Mouse (Mus musculus) ovary, adult 2 months (tissue): Measurements from ENCODE around the gene Acsm2. TPM values are rescaled to one million over a fixed set of nuclear protein-coding genes. Genes with fewer than 3 reads are reported as not detected.

ENCODE experiments used
- polyA plus RNA-seq: library from polyadenylated mRNA; depleted of rRNA; stranded (reverse); fragments of >200 nt; gene quantifications from 2 replicates; pipeline ENCODE4 v1.2.3, GENCODE M21; 2012; rRNA removed

Acsm2 gene
- polyA plus RNA-seq = not detected in 2 replicates

GRCm38 (mm10) chr7:119554040-119554439, at the start of gene Acsm2:
Gene Acsm2, plus strand, starts transcription at chr7:119554340.

GRCm38 (mm10) chr7:119519163-119519562, 35.0 kb upstream of the Acsm2 start, which contains the start of gene Acsm5:
Gene Acsm5, plus strand, starts transcription at chr7:119519463.

GRCm38 (mm10) chr7:119523389-119523788, 30.8 kb upstream of the Acsm2 start, which contains the start of gene Pdilt:
Gene Pdilt, minus strand, starts transcription at chr7:119523489.

GRCm38 (mm10) chr7:119606664-119607076, 52.5 kb downstream of the Acsm2 start, which contains the start of gene Acsm1:
Gene Acsm1, plus strand, starts transcription at chr7:119607026.

Other genes starting within 250 kb of the Acsm2 start
- not detected in 2 replicates for gene Gp2, start 95.1 kb upstream of the Acsm2 start, polyA plus RNA-seq
- 0.35 and 0.46 TPM in 2 replicates for gene Umod, start 75.1 kb upstream of the Acsm2 start, polyA plus RNA-seq
- 0.29 and 0.68 TPM in 2 replicates for gene Acsm5, start 34.9 kb upstream of the Acsm2 start, polyA plus RNA-seq
- not detected in 2 replicates for gene Pdilt, start 30.9 kb upstream of the Acsm2 start, polyA plus RNA-seq
- gene Acsm1, start 52.7 kb downstream of the Acsm2 start, polyA plus RNA-seq = 0.17 TPM in 1 of 2 replicates, not detected in the other
- gene Acsm4, start 135.7 kb downstream of the Acsm2 start, polyA plus RNA-seq = not detected in 2 replicates
- gene Thumpd1, start 166.5 kb downstream of the Acsm2 start, polyA plus RNA-seq = 36.6 and 39.4 TPM in 2 replicates
- 0.16 and 0.36 TPM in 2 replicates for gene Acsm3, start 206.6 kb downstream of the Acsm2 start, polyA plus RNA-seq
- gene Rexo5, start 239.7 kb downstream of the Acsm2 start, polyA plus RNA-seq = 1.1 and 2.1 TPM in 2 replicates
- gene Eri2, start 239.7 kb downstream of the Acsm2 start, polyA plus RNA-seq = 0.86 and 1.3 TPM in 2 replicates